Mouse (Mus musculus) urinary bladder, postnatal 14 days (tissue): ENCODE results near the gene Gm10715.
"Not testable (repeated sequence)": the region's sequence is repeated elsewhere in the genome, so short reads cannot be mapped to it uniquely, and the experiment has no call there.

Experiments
- DNase-seq: peaks from one replicate; pipeline ENCODE4 v3.0.0; 2021; ENCODE audit warnings: low spot score

Gm10715 gene

DNA sequence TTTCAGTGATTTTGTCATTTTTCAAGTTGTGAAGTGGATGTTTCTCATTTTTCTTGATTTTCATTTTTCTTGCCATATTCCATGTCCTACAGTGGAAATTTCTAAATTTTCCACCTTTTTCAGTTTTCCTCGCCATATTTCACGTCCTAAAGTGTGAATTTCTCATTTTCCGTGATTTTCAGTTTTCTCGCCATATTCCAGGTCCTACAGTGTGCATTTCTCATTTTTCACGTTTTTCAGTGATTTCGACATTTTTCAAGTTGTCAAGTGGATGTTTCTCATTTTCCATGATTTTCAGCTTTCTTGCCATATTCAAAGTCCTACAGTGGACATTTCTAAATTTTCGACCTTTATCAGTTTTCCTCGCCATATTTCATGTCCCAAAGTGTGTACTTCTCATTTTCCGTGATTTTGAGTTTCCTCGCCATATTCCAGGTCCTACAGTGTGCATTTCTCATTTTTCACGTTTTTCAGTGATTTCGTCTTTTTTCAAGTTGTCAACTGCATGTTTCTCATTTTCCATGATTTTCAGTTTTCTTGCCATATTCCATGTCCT is 11.7 kb upstream of the Gm10715 start, which contains the start of gene Gm10717:
TSS of gene Gm10717 (plus strand) at position 506 of the 556 bp plus-strand sequence.
- peak; percentile 53 for DNase-seq

GRCm38 (mm10) chr9:3025653-3026052 is 11.0 kb upstream of the Gm10715 start:
- DNase-seq, result peak; percentile 71

GRCm38 (mm10) chr9:3026136-3026535 is 10.5 kb upstream of the Gm10715 start:
- DNase-seq, result not testable (repeated sequence)

- DNase-seq, result not testable (repeated sequence)
These were observed 9.9 kb upstream of the Gm10715 start for GRCm38 (mm10) chr9:3026741-3027140.

GRCm38 (mm10) chr9:3027200-3027599 is 9.5 kb upstream of the Gm10715 start:
- not testable (repeated sequence) for DNase-seq

DNA sequence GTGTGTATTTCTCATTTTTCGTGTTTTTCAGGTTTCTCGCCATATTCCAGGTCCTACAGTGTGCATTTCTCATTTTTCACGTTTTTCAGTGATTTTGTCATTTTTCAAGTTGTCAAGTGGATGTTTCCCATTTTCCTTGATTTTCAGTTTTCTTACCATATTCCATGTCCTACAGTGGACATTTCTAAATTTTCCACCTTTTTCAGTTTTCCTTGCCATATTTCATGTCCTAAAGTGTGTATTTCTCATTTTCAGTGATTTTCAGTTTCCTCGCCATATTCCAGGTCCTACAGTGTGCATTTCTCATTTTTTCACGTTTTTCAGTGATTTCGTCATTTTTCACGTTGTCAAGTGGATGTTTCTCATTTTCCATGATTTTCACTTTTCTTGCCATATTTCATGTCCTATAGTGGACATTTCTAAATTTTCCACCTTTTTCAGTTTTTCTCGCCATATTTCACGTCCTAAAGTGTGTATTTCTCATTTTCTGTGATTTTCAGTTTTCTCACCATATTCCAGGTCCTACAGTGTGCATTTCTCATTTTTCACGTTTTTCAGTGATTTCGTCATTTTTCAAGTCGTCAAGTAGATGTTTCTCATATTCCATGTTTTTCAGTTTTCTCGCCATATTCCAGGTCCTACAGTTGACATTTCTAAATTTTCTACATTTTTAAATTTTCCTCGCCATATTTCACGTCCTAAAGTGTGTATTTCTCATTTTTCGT is 7.2 kb upstream of the Gm10715 start:
- DNase-seq, result peak; percentile 20

GRCm38 (mm10) chr9:3030677-3031318 is 5.9 kb upstream of the Gm10715 start:
- DNase-seq, result not testable (repeated sequence)

DNA sequence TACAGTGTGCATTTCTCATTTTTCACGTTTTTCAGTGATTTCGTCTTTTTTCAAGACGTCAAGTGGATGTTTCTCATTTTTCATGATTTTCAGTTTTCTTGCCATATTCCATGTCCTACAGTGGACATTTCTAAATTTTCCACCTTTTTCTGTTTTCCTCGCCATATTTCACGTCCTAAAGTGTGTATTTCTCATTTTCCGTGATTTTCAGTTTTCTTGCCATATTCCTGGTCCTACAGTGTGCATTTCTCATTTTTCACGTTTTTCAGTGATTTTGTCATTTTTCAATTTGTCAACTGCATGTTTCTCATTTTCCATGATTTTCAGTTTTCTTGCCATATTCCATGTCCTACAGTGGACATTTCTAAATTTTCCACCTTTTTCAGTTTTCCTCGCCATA is 2.4 kb upstream of the Gm10715 start, which contains the start of gene Gm17535:
TSS of gene Gm17535 (plus strand) at position 301 of the 400 bp plus-strand sequence.
- DNase-seq, result not testable (repeated sequence)

DNA sequence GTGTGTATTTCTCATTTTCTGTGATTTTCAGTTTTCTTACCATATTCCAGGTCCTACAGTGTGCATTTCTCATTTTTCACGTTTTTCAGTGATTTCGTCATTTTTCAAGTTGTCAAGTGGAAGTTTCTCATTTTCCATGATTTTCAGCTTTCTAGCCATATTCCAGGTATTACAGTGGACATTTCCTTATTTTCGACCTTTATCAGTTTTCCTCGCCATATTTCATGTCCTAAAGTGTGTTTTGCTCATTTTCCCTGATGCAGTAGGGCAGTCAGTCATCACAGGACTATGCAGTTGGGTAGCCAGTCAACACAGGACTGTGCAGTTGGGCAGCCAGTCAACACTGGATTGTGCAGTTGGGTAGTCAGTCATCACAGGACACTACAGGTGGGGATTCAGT is 1.5 kb downstream of the Gm10715 start:
- DNase-seq, result not testable (repeated sequence)
